Mouse (Mus musculus): ENCODE results near the gene Olfr689.

GRCm38 (mm10) chr7:105367268-105367667 is 56.3 kb downstream of the Olfr689 start:
- TF ChIP-seq CTCF (IDR thresholded peaks at IDR 0.05; ENCODE audit: borderline replicate concordance, insufficient read depth, low read depth, low read length) (no peak), POLR2A (IDR thresholded peaks at IDR 0.05; ENCODE audit: borderline replicate concordance, insufficient read depth, low read length) (no peak)

Data from cerebellum, adult 2 months (tissue).